Mouse (Mus musculus) heart, postnatal 0 days (tissue): ENCODE measurements around the gene Bche.

ENCODE experiments used
- CTCF ChIP-seq: IDR thresholded peaks from 2 replicates; pipeline ENCODE4 v1.5.1; 2016; ENCODE audit warnings: antibody characterized with exemption, control low read depth, low read depth
- EP300 ChIP-seq: IDR thresholded peaks from 2 replicates; pipeline ENCODE4 v1.6.1; 2016; ENCODE audit warnings: antibody characterized with exemption, low read depth

DNA sequence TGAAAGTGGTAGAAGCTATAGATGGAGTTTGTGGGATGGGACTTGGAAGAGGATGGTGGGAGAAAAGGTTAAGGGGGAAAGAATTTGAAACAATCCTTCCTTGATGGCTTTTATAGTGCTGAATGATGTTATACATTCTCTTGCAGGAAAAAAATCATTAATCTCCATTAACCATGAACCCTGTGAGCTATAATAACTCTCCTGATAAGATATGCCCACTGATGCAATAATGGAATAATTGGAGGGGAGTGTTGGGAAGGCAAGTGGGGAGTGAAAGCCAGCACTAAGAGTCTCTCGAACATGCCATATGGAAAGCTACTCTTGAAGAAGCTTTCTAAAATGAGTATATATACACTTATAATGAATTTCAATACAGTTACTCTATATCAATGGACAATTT lies 16.7 kb upstream of the Bche start:
- no peak for TF ChIP-seq CTCF
- no peak for TF ChIP-seq EP300
